Mouse (Mus musculus): ENCODE data around the gene Cdc34.

DNA sequence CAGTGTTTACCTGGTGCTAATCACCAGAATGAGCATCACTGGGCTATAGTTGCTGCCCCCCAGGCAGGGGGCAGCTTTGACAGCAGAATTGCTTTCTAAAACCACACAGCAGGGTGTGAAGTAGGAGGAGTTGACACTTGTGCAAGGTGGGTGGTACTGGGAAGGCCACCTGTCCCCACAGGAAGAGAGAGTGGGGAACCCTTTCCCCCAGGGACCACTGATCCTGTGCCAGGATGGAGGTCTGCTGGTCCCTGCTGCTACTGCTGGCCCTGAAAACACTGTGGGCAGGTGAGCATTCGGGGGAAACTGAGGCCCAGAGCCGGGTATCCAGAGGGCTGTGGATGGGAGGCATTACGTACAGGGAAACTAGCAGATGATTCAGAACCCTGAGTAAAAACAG is 7.2 kb downstream of the Cdc34 start:
- TF ChIP-seq POLR2A (IDR thresholded peaks at IDR 0.05; ENCODE audit: borderline replicate concordance, low read depth, low read length), result no peak
- TF ChIP-seq CTCF (IDR thresholded peaks at IDR 0.05; ENCODE audit: low read depth, low read length), result no peak

Measured in bone marrow macrophage, adult 2 months (primary cell).